Mouse (Mus musculus): ENCODE data around the gene Rerg.

- TF ChIP-seq CTCF (IDR thresholded peaks at IDR 0.05; ENCODE audit: extremely low read depth, insufficient read depth, low read length) = no peak
- TF ChIP-seq POLR2A (IDR thresholded peaks at IDR 0.05; ENCODE audit: extremely low read depth, insufficient read depth, low read length) = no peak
Measured at GRCm38 (mm10) chr6:137205662-137206400, 35.5 kb upstream of the Rerg start.

All from cortical plate, adult 2 months (tissue).